Mouse (Mus musculus): ENCODE measurements around the gene Rasal1. TPM values are rescaled to one million over a fixed set of nuclear protein-coding genes. Genes with fewer than 3 reads are reported as not detected.

Gene Rasal1
- total and polyA plus RNA-seq, 3 experiments: 0.69 to 4.5 TPM; not detected in 1

DNA sequence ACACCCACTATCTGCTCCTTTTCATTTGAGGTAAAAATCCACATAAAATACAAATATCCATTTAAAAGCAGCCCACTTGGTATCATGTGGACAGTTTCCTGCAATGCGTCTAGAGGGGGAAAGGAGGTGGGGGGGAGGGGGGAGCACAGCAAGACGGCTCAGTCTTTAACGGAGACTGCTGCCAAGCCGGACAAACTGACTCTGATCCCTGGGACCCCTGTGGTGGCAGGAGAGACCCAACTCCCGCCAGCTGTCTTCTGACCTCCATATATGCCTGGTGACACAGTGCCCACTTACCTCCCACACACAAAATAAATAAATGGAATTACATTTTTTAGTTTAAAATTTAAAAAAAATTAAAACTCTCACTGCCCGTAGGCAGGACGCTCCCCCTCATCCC lies 45.1 kb upstream of the Rasal1 start:
- Histone ChIP-seq H3K4me3 (ENCODE audit: control insufficient read depth in 1 of 2, insufficient read depth in 1 of 2, low read depth in 2 of 2, low read length in 2 of 2) (no peak overlapping the region), H3K4me1 (ENCODE audit: control insufficient read depth in 1 of 2, insufficient read depth in 2 of 2, low read length in 2 of 2) (peaks cover 17 to 24% of the 10 kb centered on the region in 2 experiments), H3K9me3 (replicated peaks; ENCODE audit: insufficient read depth, low read length) (no peaks in the 10 kb centered on the region), H3K27ac (ENCODE audit: control insufficient read depth, low read depth, low read length) (no peak overlapping the region), H3K79me2 (ENCODE audit: control insufficient read depth, insufficient read depth, low read length, poor library complexity) (no peaks in the 10 kb centered on the region), H3K27me3 (ENCODE audit: control insufficient read depth in 1 of 2, insufficient read depth in 2 of 2, low read length in 2 of 2) (no peaks in the 10 kb centered on the region), H3K36me3 (ENCODE audit: control insufficient read depth in 1 of 2, insufficient read depth in 2 of 2, low read length in 2 of 2) (peaks cover 0 to 11% of the 10 kb centered on the region in 2 experiments; a peak in 2 of 4 replicates), H3K9ac (ENCODE audit: control insufficient read depth, low read depth, low read length, poor library complexity, severe bottlenecking) (no peak overlapping the region)
- no peak for DNase-seq (ENCODE audit: low read depth, low spot score)
- no peak for TF ChIP-seq NELFE (IDR thresholded peaks at IDR 0.05; ENCODE audit: low read depth, low read length)
- no peak for TF ChIP-seq TAL1 (IDR thresholded peaks at IDR 0.05; ENCODE audit: low read length)
- TF ChIP-seq CHD2 (IDR thresholded peaks at IDR 0.05; ENCODE audit: low read length): no peak
- TF ChIP-seq ZKSCAN1 (IDR thresholded peaks at IDR 0.05; ENCODE audit: low read depth, low read length): no peak
- no peak for TF ChIP-seq MEF2A (IDR thresholded peaks at IDR 0.05; ENCODE audit: extremely low read depth, insufficient replicate concordance, low read depth, low read length, poor library complexity, severe bottlenecking)
- TF ChIP-seq POLR2AphosphoS5 (IDR thresholded peaks at IDR 0.05; ENCODE audit: borderline replicate concordance, low read depth, low read length): no peak
- no peak for TF ChIP-seq ZNF384 (IDR thresholded peaks at IDR 0.05; ENCODE audit: low read depth, low read length)

- no peaks in the 10 kb centered on the region for H3K79me2 ChIP-seq (ENCODE audit: control insufficient read depth, insufficient read depth, low read length, poor library complexity)
- H3K36me3 ChIP-seq (ENCODE audit: control insufficient read depth in 1 of 2, insufficient read depth in 2 of 2, low read length in 2 of 2): peaks cover 0 to 4% of the 10 kb centered on the region in 2 experiments; a peak in 2 of 4 replicates
- H3K9ac ChIP-seq (ENCODE audit: control insufficient read depth, low read depth, low read length, poor library complexity, severe bottlenecking): peak overlapping the region; percentile 64
- DNase-seq (ENCODE audit: low read depth, low spot score): peak; percentile 88
- peak overlapping the region; percentile 63 to 66; a peak in 3 of 4 replicates for H3K4me3 ChIP-seq (ENCODE audit: control insufficient read depth in 1 of 2, insufficient read depth in 1 of 2, low read depth in 2 of 2, low read length in 2 of 2)
- peak overlapping the region; percentile 13 for H3K27ac ChIP-seq (ENCODE audit: control insufficient read depth, low read depth, low read length)
- H3K9me3 ChIP-seq (replicated peaks; ENCODE audit: insufficient read depth, low read length): no peaks in the 10 kb centered on the region
- peaks cover 9 to 12% of the 10 kb centered on the region in 2 experiments for H3K4me1 ChIP-seq (ENCODE audit: control insufficient read depth in 1 of 2, insufficient read depth in 2 of 2, low read length in 2 of 2)
- H3K27me3 ChIP-seq (ENCODE audit: control insufficient read depth in 1 of 2, insufficient read depth in 2 of 2, low read length in 2 of 2): no peaks in the 10 kb centered on the region
- TF ChIP-seq MYB (IDR thresholded peaks at IDR 0.05; ENCODE audit: low read depth, low read length) (no peak), SIN3A (IDR thresholded peaks at IDR 0.05; ENCODE audit: low read length) (peak; percentile 44), E2F4 (IDR thresholded peaks at IDR 0.05; ENCODE audit: borderline replicate concordance, low read depth, low read length) (no peak), POLR2A (IDR thresholded peaks at IDR 0.05; ENCODE audit: control insufficient read depth in 1 of 2, insufficient read depth in 1 of 2, low read depth in 1 of 2, low read length in 2 of 2, poor library complexity in 1 of 2) (no peak), GATA1 (IDR thresholded peaks at IDR 0.05; ENCODE audit: low read depth, low read length) (no peak), ZC3H11A (IDR thresholded peaks at IDR 0.05; ENCODE audit: low read depth, low read length) (peak; percentile 57), SMC3 (IDR thresholded peaks at IDR 0.05; ENCODE audit: low read depth, low read length) (peak; percentile 84), ZKSCAN1 (IDR thresholded peaks at IDR 0.05; ENCODE audit: low read depth, low read length) (no peak), TAL1 (IDR thresholded peaks at IDR 0.05; ENCODE audit: low read length) (no peak), NELFE (IDR thresholded peaks at IDR 0.05; ENCODE audit: low read depth, low read length) (no peak), MEF2A (IDR thresholded peaks at IDR 0.05; ENCODE audit: extremely low read depth, insufficient replicate concordance, low read depth, low read length, poor library complexity, severe bottlenecking) (no peak), ZNF384 (IDR thresholded peaks at IDR 0.05; ENCODE audit: low read depth, low read length) (no peak), MYC (IDR thresholded peaks at IDR 0.05; ENCODE audit: low read depth, low read length) (no peak), RCOR1 (IDR thresholded peaks at IDR 0.05; ENCODE audit: low read depth, low read length) (no peak), HCFC1 (IDR thresholded peaks at IDR 0.05; ENCODE audit: low read depth, low read length) (0 out of 2 replicates have a peak, but pooled peaks have one; percentile 25), ZMIZ1 (IDR thresholded peaks at IDR 0.05; ENCODE audit: low read depth, low read length) (no peak), ETS1 (IDR thresholded peaks at IDR 0.05; ENCODE audit: low read depth, low read length) (no peak), BHLHE40 (IDR thresholded peaks at IDR 0.05; ENCODE audit: borderline replicate concordance, low read depth, low read length) (no peak), UBTF (IDR thresholded peaks at IDR 0.05; ENCODE audit: borderline replicate concordance, insufficient read depth, low read depth, low read length) (no peak), USF1 (IDR thresholded peaks at IDR 0.05; ENCODE audit: low read depth, low read length) (no peak), GABPA (IDR thresholded peaks at IDR 0.05; ENCODE audit: low read depth, low read length) (no peak), MXI1 (IDR thresholded peaks at IDR 0.05; ENCODE audit: low read depth, low read length) (no peak), MAX (IDR thresholded peaks at IDR 0.05; ENCODE audit: low read length) (no peak), USF2 (IDR thresholded peaks at IDR 0.05; ENCODE audit: borderline replicate concordance in 1 of 2, insufficient read depth in 1 of 2, low read depth in 1 of 2, low read length in 2 of 2) (no peak), TBP (IDR thresholded peaks at IDR 0.05; ENCODE audit: low read depth, low read length) (no peak), RAD21 (IDR thresholded peaks at IDR 0.05; ENCODE audit: low read depth, low read length) (peak; percentile 74), JUND (IDR thresholded peaks at IDR 0.05; ENCODE audit: low read depth, low read length) (no peak), EP300 (IDR thresholded peaks at IDR 0.05; ENCODE audit: low read depth in 1 of 2, low read length in 2 of 2) (no peak), CHD1 (IDR thresholded peaks at IDR 0.05; ENCODE audit: low read depth, low read length) (no peak)
These were observed 43.8 kb upstream of the Rasal1 start for GRCm38 (mm10) chr5:120604839-120605238.

Measured in MEL (cell line).